Mouse (Mus musculus): Measurements from ENCODE around the gene Emx2.

Gene Emx2

GRCm38 (mm10) chr19:59462459-59463292 lies 4.5 kb downstream of the Emx2 start:
- DNase-seq = peak in 1 of 2 experiments; percentile 34

GRCm38 (mm10) chr19:59463842-59464443 lies 5.8 kb downstream of the Emx2 start:
- DNase-seq = peak; percentile 21 to 28

GRCm38 (mm10) chr19:59465281-59465680 lies 7.1 kb downstream of the Emx2 start:
- DNase-seq = peak in 1 of 2 experiments; percentile 4

GRCm38 (mm10) chr19:59465751-59466410 lies 7.7 kb downstream of the Emx2 start:
- peak in 1 of 2 experiments; percentile 10 for DNase-seq

GRCm38 (mm10) chr19:59466417-59466937 lies 8.3 kb downstream of the Emx2 start:
- peak in 1 of 2 experiments; percentile 16 for DNase-seq

- peak in 1 of 2 experiments; percentile 12 for DNase-seq
Observed at GRCm38 (mm10) chr19:59467016-59467412, 8.8 kb downstream of the Emx2 start.

- DNase-seq = peak in 1 of 2 experiments; percentile 26
Observed at GRCm38 (mm10) chr19:59467413-59468064, 9.4 kb downstream of the Emx2 start.

- DNase-seq = peak; percentile 26 to 31
Observed at GRCm38 (mm10) chr19:59468065-59468810, 10.1 kb downstream of the Emx2 start.

GRCm38 (mm10) chr19:59469035-59469949 lies 11.1 kb downstream of the Emx2 start:
- DNase-seq = peak; percentile 52 to 57

GRCm38 (mm10) chr19:59470074-59470630 lies 12.0 kb downstream of the Emx2 start:
- DNase-seq = no peak

GRCm38 (mm10) chr19:59470913-59471312 lies 12.7 kb downstream of the Emx2 start:
- peak in 1 of 2 experiments; percentile 16 for DNase-seq

GRCm38 (mm10) chr19:59472844-59473243 lies 14.7 kb downstream of the Emx2 start:
- DNase-seq = no peak

GRCm38 (mm10) chr19:59479912-59480311 lies 21.7 kb downstream of the Emx2 start:
- no peak for DNase-seq

- no peak for DNase-seq
Observed at GRCm38 (mm10) chr19:59480563-59480962, 22.4 kb downstream of the Emx2 start.

- DNase-seq = no peak
Observed at GRCm38 (mm10) chr19:59492258-59492657, 34.1 kb downstream of the Emx2 start.

- peak; percentile 7 to 9 for DNase-seq
Observed at GRCm38 (mm10) chr19:59496832-59497231, 38.7 kb downstream of the Emx2 start.

- no peak for DNase-seq
Observed at GRCm38 (mm10) chr19:59508896-59509295, 50.7 kb downstream of the Emx2 start.

GRCm38 (mm10) chr19:59513181-59513580 lies 55.0 kb downstream of the Emx2 start:
- no peak for DNase-seq

Data from cerebellum, postnatal 10 days (tissue).